Mouse (Mus musculus) forebrain, embryonic 16.5 days (tissue): ENCODE results near the gene Mthfd1l. TPM values are rescaled to one million over a fixed set of nuclear protein-coding genes. Genes with fewer than 3 reads are reported as not detected.
A peak's percentile ranks its signal among the peaks of the same experiment; 100 is the strongest.

Source experiments
- ATAC-seq: fragments of 200-750 bp; cut with Nextera tagmentation; 2 replicates; pipeline ENCODE4 v1.8.0; 2017; ENCODE audit warnings: mild to moderate bottlenecking, moderate library complexity
- H3K27ac ChIP-seq: fragments of 300-500 bp; sonication (generic); 2 replicates; pipeline ENCODE4 v1.5.1; 2014; ENCODE audit warnings: low read length, control low read depth
- H3K27me3 ChIP-seq: fragments of 300-500 bp; sonication (generic); replicated peaks from 2 replicates; pipeline ENCODE4 v1.6.1; 2014; ENCODE audit warnings: low read length; ENCODE audit not compliant: control insufficient read depth, insufficient read depth
- H3K36me3 ChIP-seq: fragments of 300-500 bp; sonication (generic); 2 replicates; pipeline ENCODE4 v1.6.1; 2014; ENCODE audit not compliant: control insufficient read depth, insufficient read depth
- H3K4me1 ChIP-seq: fragments of 300-500 bp; sonication (generic); replicated peaks from 2 replicates; pipeline ENCODE4 v1.6.1; 2014; ENCODE audit warnings: low read length; ENCODE audit not compliant: control insufficient read depth, insufficient read depth
- H3K4me2 ChIP-seq: fragments of 300-500 bp; sonication (generic); 2 replicates; pipeline ENCODE4 v1.6.1; 2014; ENCODE audit warnings: mild to moderate bottlenecking, low read length, control low read depth
- H3K4me3 ChIP-seq: fragments of 300-500 bp; sonication (generic); replicated peaks from 2 replicates; pipeline ENCODE4 v1.5.1; 2014; ENCODE audit warnings: mild to moderate bottlenecking, low read length, control low read depth
- H3K9ac ChIP-seq: fragments of 300-500 bp; sonication (generic); replicated peaks from 2 replicates; pipeline ENCODE4 v1.6.1; 2014; ENCODE audit warnings: low read depth, low read length, control low read depth
- H3K9me3 ChIP-seq: fragments of 300-500 bp; sonication (generic); 2 replicates; pipeline ENCODE4 v1.6.1; 2016; ENCODE audit warnings: low read length; ENCODE audit not compliant: control insufficient read depth
- WGBS: fragments of 180-500 bp; shearing (Covaris S2); extraction: QIAGEN DNeasy Blood & Tissue Kit; methylation state at CpG from one replicate; pipeline ENCODE4 v1.1.7; 2014; 5-methylcytosine and 5-hydroxymethylcytosine counted together
- polyA plus RNA-seq: library from polyadenylated mRNA; unstranded; fragments of >200 nt; fragmentation: Nextera tagmentation; extraction: Ambion mirVana; gene quantifications from 2 replicates; pipeline ENCODE4 v1.2.1, GENCODE M21; 2015

Mthfd1l gene
- polyA plus RNA-seq, 1 experiment from 2014 or later = 4.6 TPM

- 81% methylated on average over 3 of the region's 3 CpGs for WGBS
- H3K4me2 ChIP-seq = no peak overlapping the region
Observed at GRCm38 (mm10) chr10:3974380-3974779, 1.5 kb downstream of the Mthfd1l start.

DNA sequence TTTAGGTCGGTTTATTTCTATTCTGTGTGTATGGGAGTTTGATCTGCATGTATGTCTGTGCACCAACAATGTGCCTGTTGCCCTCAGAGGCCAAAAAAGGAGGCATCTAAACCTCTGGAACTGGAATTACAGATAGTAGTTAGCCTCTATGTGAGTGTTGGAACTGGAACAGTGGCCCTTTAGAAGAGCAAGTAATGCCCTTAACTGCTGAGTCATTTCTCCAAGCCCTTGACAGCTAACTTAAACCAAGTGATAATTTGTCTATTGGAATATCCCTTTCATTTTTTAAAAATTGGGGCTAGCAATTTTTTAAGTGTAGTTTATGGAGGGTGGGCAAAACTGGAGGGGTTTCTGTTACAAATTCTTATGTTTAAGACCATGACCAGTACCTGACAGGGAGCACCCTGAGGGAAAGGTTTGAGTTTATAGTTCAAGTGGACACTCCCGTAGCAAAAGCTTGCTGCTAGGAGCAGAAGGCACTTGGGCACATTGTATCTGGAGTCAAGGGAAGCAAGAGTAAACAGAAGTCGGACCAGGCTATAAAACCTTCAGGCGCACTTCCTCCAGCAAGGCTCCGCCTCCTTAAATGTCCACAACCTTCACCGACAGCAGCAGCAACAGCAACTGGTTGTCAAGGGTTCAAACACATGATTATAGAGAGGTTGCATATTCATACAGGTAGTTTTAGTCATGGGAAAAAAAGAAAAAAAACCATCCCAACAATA lies 3.1 kb downstream of the Mthfd1l start:
- H3K9ac ChIP-seq = no peak overlapping the region
- no peak overlapping the region for H3K4me2 ChIP-seq
- no peak overlapping the region for H3K4me3 ChIP-seq
- H3K36me3 ChIP-seq = 0 out of 2 replicates have a peak, but pooled peaks cover 4% of the 10 kb centered on the region
- 85% methylated on average over 6 of the region's 6 CpGs for WGBS
- no peak overlapping the region for H3K27ac ChIP-seq
- peaks cover 6% of the 10 kb centered on the region for H3K4me1 ChIP-seq
- H3K9me3 ChIP-seq = no peaks in the 10 kb centered on the region
- H3K27me3 ChIP-seq = no peaks in the 10 kb centered on the region
- ATAC-seq = no peak

More at GRCm38 (mm10) chr10:3974380-3974779, 1.5 kb downstream of the Mthfd1l start:
- Histone ChIP-seq H3K9ac (no peak overlapping the region), H3K4me3 (no peak overlapping the region), H3K4me1 (peaks cover 6% of the 10 kb centered on the region), H3K27me3 (no peaks in the 10 kb centered on the region), H3K9me3 (no peaks in the 10 kb centered on the region), H3K36me3 (no peaks in the 10 kb centered on the region), H3K27ac (no peak overlapping the region)
- ATAC-seq = no peak

GRCm38 (mm10) chr10:3976623-3977010 lies 3.7 kb downstream of the Mthfd1l start:
- Histone ChIP-seq H3K4me2 (no peak overlapping the region), H3K9me3 (no peaks in the 10 kb centered on the region), H3K4me3 (no peak overlapping the region), H3K4me1 (peaks cover 6% of the 10 kb centered on the region), H3K36me3 (0 out of 2 replicates have a peak, but pooled peaks cover 4% of the 10 kb centered on the region), H3K9ac (no peak overlapping the region), H3K27me3 (no peaks in the 10 kb centered on the region), H3K27ac (no peak overlapping the region)
- no peak for ATAC-seq
- 89% methylated on average over 4 of the region's 4 CpGs for WGBS

DNA sequence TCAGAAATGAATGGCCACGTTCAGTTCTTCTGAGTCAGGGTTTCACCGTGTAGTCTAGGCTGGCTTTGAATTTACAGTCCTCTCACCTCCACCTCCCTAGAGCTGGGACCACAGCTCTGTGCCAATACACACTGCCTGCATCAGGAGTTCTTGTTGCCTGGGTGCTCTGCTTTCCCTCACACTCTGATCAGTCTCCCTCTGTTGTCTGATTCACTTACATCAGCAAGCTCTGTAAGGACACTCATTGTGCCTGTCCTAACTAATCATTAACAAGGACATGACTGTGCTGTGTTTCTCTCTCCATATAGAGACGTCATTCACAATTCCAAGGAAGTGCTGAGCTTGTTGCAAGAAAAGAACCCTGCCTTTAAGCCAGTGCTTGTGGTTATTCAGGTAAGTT lies 5.4 kb downstream of the Mthfd1l start:
- no peak overlapping the region for H3K27ac ChIP-seq
- no peak overlapping the region for H3K9ac ChIP-seq
- H3K4me3 ChIP-seq = no peak overlapping the region
- 74% methylated on average over 3 of the region's 3 CpGs for WGBS
- no peak overlapping the region for H3K4me2 ChIP-seq
- no peaks in the 10 kb centered on the region for H3K9me3 ChIP-seq
- no peak for ATAC-seq
- 0 out of 2 replicates have a peak, but pooled peaks cover 4% of the 10 kb centered on the region for H3K36me3 ChIP-seq
- H3K27me3 ChIP-seq = no peaks in the 10 kb centered on the region
- H3K4me1 ChIP-seq = peaks cover 2% of the 10 kb centered on the region; the same call in 1 of the 2 replicates

- Histone ChIP-seq H3K27me3 (no peaks in the 10 kb centered on the region), H3K36me3 (0 out of 2 replicates have a peak, but pooled peaks cover 4% of the 10 kb centered on the region), H3K9me3 (no peaks in the 10 kb centered on the region), H3K4me2 (no peak overlapping the region), H3K27ac (no peak overlapping the region), H3K4me3 (no peak overlapping the region), H3K4me1 (peaks cover under 1% of the 10 kb centered on the region; the same call in 1 of the 2 replicates), H3K9ac (no peak overlapping the region)
- ATAC-seq = peak; percentile 60; the same call in 1 of the 2 replicates
- 90% methylated on average over 5 of the region's 5 CpGs for WGBS
Observed at GRCm38 (mm10) chr10:3978792-3979488, 6.0 kb downstream of the Mthfd1l start.

- Histone ChIP-seq H3K9ac (no peak overlapping the region), H3K4me3 (no peak overlapping the region), H3K4me2 (no peak overlapping the region), H3K27me3 (no peaks in the 10 kb centered on the region), H3K27ac (no peak overlapping the region), H3K9me3 (no peaks in the 10 kb centered on the region), H3K4me1 (no peaks in the 10 kb centered on the region), H3K36me3 (0 out of 2 replicates have a peak, but pooled peaks cover 4% of the 10 kb centered on the region)
- ATAC-seq = no peak
- 72% methylated on average over 4 of the region's 4 CpGs for WGBS
Observed at GRCm38 (mm10) chr10:3980231-3980630, 7.3 kb downstream of the Mthfd1l start.

DNA sequence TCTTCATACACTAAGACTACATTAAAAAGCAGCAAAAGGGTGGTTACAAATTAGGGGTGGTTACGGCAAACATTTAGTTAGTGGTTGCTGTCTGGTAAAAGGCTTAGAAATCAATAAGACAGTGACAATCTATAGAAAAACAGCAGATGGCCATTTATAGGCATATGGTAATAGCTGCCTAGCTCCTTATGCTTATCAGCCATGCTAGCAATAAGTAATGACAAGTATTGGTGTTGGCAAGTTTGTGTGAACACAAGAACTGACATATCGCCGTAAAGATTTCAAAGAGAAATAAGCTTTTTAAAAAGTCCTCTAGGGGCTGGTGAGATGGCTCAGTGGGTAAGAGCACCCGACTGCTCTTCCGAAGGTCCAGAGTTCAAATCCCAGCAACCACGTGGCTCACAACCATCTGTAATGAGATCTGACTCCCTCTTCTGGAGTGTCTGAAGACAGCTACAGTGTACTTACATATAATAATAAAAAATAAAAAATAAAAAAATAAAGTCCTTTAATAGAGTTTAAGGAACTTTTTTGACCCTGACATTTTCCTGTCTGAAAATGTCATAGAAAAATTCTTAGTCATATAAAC lies 17.5 kb downstream of the Mthfd1l start:
- peak; percentile 78 for ATAC-seq

GRCm38 (mm10) chr10:3993365-3994102 lies 20.6 kb downstream of the Mthfd1l start:
- H3K4me1 ChIP-seq = no peaks in the 10 kb centered on the region
- 93% methylated on average over 8 of the region's 8 CpGs for WGBS
- H3K4me3 ChIP-seq = no peak overlapping the region
- no peaks in the 10 kb centered on the region for H3K36me3 ChIP-seq
- no peaks in the 10 kb centered on the region for H3K9me3 ChIP-seq
- no peak overlapping the region for H3K4me2 ChIP-seq
- no peak overlapping the region for H3K9ac ChIP-seq
- no peak overlapping the region for H3K27ac ChIP-seq
- no peak for ATAC-seq
- no peaks in the 10 kb centered on the region for H3K27me3 ChIP-seq

More for the DNA sequence above, 17.5 kb downstream of the Mthfd1l start:
- H3K36me3 ChIP-seq = no peaks in the 10 kb centered on the region
- no peaks in the 10 kb centered on the region for H3K27me3 ChIP-seq
- no peak overlapping the region for H3K9ac ChIP-seq
- 76% methylated on average over 6 of the region's 6 CpGs for WGBS
- no peak overlapping the region for H3K4me2 ChIP-seq
- H3K4me1 ChIP-seq = no peaks in the 10 kb centered on the region
- no peaks in the 10 kb centered on the region for H3K9me3 ChIP-seq
- H3K27ac ChIP-seq = no peak overlapping the region
- no peak overlapping the region for H3K4me3 ChIP-seq

- no peaks in the 10 kb centered on the region for H3K36me3 ChIP-seq
- H3K9me3 ChIP-seq = no peaks in the 10 kb centered on the region
- H3K27ac ChIP-seq = no peak overlapping the region
- no peak overlapping the region for H3K4me3 ChIP-seq
- H3K4me1 ChIP-seq = no peaks in the 10 kb centered on the region
- no peak for ATAC-seq
- no peak overlapping the region for H3K9ac ChIP-seq
- WGBS = 85% methylated on average over 4 of the region's 4 CpGs
- H3K27me3 ChIP-seq = no peaks in the 10 kb centered on the region
- H3K4me2 ChIP-seq = no peak overlapping the region
Observed at GRCm38 (mm10) chr10:3995277-3995676, 22.4 kb downstream of the Mthfd1l start.
